Mouse (Mus musculus) limb, embryonic 15.5 days (tissue): Measurements from ENCODE around the gene Rapgef2. TPM values are rescaled to one million over a fixed set of nuclear protein-coding genes. Genes with fewer than 3 reads are reported as not detected.

Experiments used
- ATAC-seq: fragments of 200-750 bp; cut with Nextera tagmentation; 2 replicates; pipeline ENCODE4 v1.8.0; 2017; ENCODE audit warnings: low read depth, moderate TSS enrichment; ENCODE audit not compliant: insufficient number of reproducible peaks, low FRiP score, low TSS enrichment
- H3K27ac ChIP-seq: fragments of 300-500 bp; sonication (generic); 2 replicates; pipeline ENCODE4 v1.5.1; 2015; ENCODE audit warnings: moderate library complexity, mild to moderate bottlenecking, inconsistent platforms
- H3K27me3 ChIP-seq: fragments of 300-500 bp; sonication (generic); 2 replicates; pipeline ENCODE4 v1.6.1; 2015; ENCODE audit warnings: inconsistent platforms
- H3K36me3 ChIP-seq: fragments of 300-500 bp; sonication (generic); 2 replicates; pipeline ENCODE4 v1.6.1; 2015; ENCODE audit warnings: inconsistent platforms
- H3K4me1 ChIP-seq: fragments of 300-500 bp; sonication (generic); 2 replicates; pipeline ENCODE4 v1.6.1; 2015; ENCODE audit warnings: inconsistent platforms
- H3K4me2 ChIP-seq: fragments of 300-500 bp; sonication (generic); 2 replicates; pipeline ENCODE4 v1.6.1; 2015; ENCODE audit warnings: mild to moderate bottlenecking, inconsistent platforms
- H3K4me3 ChIP-seq: fragments of 300-500 bp; sonication (generic); 2 replicates; pipeline ENCODE4 v1.5.1; 2015; ENCODE audit warnings: mild to moderate bottlenecking, inconsistent platforms
- H3K9ac ChIP-seq: fragments of 300-500 bp; sonication (generic); 2 replicates; pipeline ENCODE4 v1.6.1; 2015; ENCODE audit warnings: inconsistent platforms
- H3K9me3 ChIP-seq: fragments of 300-500 bp; sonication (generic); 2 replicates; pipeline ENCODE4 v1.6.1; 2016; ENCODE audit warnings: inconsistent platforms
- WGBS: fragments of 180-500 bp; shearing (Covaris S2); methylation state at CpG from one replicate; pipeline ENCODE4 v1.1.7; 2015; 5-methylcytosine and 5-hydroxymethylcytosine counted together
- polyA plus RNA-seq: library from polyadenylated mRNA; unstranded; fragments of >200 nt; fragmentation: Nextera tagmentation; extraction: Ambion mirVana; gene quantifications from 2 replicates; pipeline ENCODE4 v1.2.1, GENCODE M21; 2015

The Rapgef2 gene
- polyA plus RNA-seq, 1 experiment from 2014 or later = 6.2 TPM

DNA sequence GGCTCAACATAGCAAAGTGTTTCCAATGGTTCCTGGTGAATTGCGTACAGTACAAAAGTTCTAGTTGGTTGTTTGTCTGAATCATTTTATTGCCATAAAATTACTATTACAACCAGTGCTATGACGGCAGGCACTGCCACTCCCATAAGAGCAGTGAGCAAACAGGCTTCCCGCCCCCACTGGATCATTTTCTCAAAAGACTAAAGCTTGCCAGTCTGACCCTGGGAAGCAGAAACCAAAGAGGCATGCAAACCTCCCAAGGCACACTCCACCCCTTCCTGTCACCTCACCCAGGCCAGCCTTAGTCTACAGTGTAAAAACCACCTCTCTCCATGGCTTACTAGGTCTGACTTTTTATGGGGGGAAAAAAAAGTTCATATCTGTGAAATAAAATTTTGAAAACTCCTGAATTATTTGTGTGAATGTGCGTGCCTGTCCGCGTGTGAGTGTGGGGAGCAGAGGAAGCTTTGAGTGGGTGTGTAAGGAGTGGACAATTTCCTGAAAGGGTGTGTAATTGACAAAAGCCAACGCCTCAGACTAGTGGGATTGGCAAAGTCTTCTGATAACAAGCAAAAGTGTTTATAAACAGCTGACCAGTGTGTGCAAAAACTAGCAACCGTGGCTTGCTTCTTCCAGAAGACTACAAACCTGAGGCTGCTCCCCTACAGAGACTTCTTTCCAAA lies 92.1 kb downstream of the Rapgef2 start:
- WGBS = 65% methylated on average over 8 of the region's 8 CpGs
- Histone ChIP-seq H3K9ac (no peak overlapping the region), H3K36me3 (0 out of 2 replicates have a peak, but pooled peaks cover 4% of the 10 kb centered on the region), H3K27ac (peak overlapping the region; percentile 61; the same call in 1 of the 2 replicates), H3K4me1 (peaks cover 18% of the 10 kb centered on the region), H3K9me3 (no peaks in the 10 kb centered on the region), H3K27me3 (no peaks in the 10 kb centered on the region), H3K4me3 (no peak overlapping the region), H3K4me2 (no peak overlapping the region)
- no peak for ATAC-seq

DNA sequence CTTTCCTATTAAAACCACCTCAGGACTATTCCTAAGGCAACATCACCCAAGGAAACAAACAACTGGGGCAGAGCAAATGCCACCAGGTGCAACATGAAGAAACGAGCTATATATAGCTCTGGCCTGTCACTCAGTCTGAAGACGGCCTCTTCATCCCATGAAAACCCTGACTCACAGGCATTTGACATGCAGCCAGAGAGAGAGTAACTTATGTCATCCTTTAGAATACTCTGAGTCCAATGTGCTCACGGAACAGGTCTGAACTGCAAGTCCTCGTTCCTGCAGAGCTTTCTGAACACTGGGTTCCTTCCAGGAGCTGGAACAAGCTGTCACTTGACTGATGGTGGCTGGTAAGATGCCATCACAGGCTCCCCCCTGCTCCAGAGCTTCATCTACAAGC lies 93.3 kb downstream of the Rapgef2 start:
- Histone ChIP-seq H3K9me3 (no peaks in the 10 kb centered on the region), H3K4me2 (no peak overlapping the region), H3K27ac (peak overlapping the region; percentile 30; the same call in 1 of the 2 replicates), H3K9ac (no peak overlapping the region), H3K36me3 (0 out of 2 replicates have a peak, but pooled peaks cover 4% of the 10 kb centered on the region), H3K4me3 (no peak overlapping the region), H3K4me1 (peaks cover 18% of the 10 kb centered on the region), H3K27me3 (no peaks in the 10 kb centered on the region)
- WGBS = 37% methylated on average over 4 of the region's 4 CpGs
- no peak for ATAC-seq

DNA sequence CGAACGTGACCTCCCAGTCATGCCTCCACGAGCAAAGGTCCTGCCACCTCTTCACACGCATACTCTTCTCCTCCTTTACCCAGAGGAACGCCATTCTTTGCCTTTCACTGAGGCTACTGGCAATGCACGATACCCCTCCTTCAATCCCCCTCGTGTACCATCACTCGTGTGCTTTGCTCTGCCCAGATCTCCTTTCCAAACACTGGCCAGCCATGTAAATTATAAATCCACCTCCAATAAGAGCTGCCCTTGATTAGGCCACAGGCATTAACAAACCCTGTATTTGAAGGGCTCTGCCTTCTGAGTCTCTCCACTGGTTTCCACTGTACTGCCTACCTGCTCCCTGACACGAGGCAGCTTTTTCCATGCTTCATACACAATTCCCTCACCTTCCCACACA lies 94.3 kb downstream of the Rapgef2 start:
- Histone ChIP-seq H3K4me3 (no peak overlapping the region), H3K27me3 (no peaks in the 10 kb centered on the region)
- WGBS = 86% methylated on average over 9 of the region's 9 CpGs

DNA sequence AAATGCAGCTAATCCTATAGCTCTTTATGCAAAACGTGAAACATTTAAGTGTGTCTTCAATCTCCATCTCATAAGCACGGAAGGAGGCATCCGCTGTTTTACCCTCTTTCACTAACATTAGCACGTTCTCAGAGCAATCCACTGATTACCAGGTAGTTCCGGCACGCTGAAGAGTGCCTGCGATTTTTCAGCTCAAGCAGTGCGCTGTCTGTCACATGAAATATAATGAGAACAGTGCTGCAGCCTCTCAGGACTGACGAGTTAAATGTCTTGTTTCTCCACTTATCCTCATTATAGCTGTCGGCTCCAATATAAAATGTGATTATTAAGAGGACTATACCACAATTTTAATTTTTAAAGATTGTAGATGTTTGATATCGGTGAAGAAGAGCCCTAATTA lies 94.8 kb downstream of the Rapgef2 start:
- Histone ChIP-seq H3K27ac (no peak overlapping the region), H3K27me3 (no peaks in the 10 kb centered on the region), H3K9ac (no peak overlapping the region), H3K4me1 (peaks cover 21% of the 10 kb centered on the region), H3K4me3 (no peak overlapping the region), H3K4me2 (no peak overlapping the region), H3K36me3 (0 out of 2 replicates have a peak, but pooled peaks cover 4% of the 10 kb centered on the region), H3K9me3 (no peaks in the 10 kb centered on the region)
- no peak for ATAC-seq
- WGBS = 88% methylated on average over 11 of the region's 11 CpGs

More for the DNA sequence above, 94.3 kb downstream of the Rapgef2 start:
- Histone ChIP-seq H3K27ac (peak overlapping the region; percentile 30; the same call in 1 of the 2 replicates), H3K9ac (no peak overlapping the region), H3K36me3 (0 out of 2 replicates have a peak, but pooled peaks cover 4% of the 10 kb centered on the region), H3K4me1 (peaks cover 18% of the 10 kb centered on the region), H3K9me3 (no peaks in the 10 kb centered on the region), H3K4me2 (no peak overlapping the region)
- no peak for ATAC-seq

DNA sequence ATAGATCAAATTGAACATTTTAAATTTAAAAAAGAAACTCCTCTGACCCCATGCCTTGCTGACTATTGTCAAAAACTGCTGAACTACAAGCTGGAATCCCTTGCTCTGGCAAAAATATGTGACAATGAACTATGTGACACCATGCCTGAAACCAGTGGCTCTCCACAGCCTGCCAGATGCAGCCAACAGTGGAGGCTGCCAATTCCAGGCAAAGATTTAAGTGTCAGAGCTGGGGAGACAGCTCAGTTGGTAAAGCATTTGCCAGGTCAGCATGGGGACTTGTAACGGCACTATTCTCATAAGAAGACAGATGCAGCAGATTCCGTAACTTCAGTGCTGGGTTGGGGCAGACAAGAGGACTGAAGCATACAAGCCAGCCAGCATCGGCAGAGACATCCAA lies 95.9 kb downstream of the Rapgef2 start:
- no peak overlapping the region for H3K27ac ChIP-seq
- H3K27me3 ChIP-seq = no peaks in the 10 kb centered on the region
- no peak overlapping the region for H3K4me2 ChIP-seq
- peaks cover 21% of the 10 kb centered on the region for H3K4me1 ChIP-seq
- no peaks in the 10 kb centered on the region for H3K9me3 ChIP-seq
- no peak overlapping the region for H3K4me3 ChIP-seq
- WGBS = 80% methylated on average over 3 of the region's 3 CpGs
- ATAC-seq = no peak
- 0 out of 2 replicates have a peak, but pooled peaks cover 3% of the 10 kb centered on the region for H3K36me3 ChIP-seq
- H3K9ac ChIP-seq = no peak overlapping the region

DNA sequence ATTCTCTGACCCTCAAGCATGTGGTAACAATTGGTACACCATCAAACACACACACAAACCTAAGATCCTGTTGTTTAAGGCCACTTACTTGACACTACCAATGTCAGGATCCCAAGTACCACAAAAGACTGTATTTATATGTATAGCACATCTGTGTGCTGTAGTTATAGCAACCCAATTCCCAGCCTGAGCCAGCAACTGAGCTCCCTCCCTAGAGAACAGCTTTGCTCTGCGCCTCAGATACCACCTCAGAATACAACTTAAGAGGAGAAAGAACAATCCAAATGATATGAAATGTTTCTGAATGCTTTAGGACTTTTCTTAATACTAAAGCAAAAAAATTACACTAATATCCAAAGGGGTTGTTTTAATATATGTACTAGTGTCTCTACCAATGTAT lies 98.4 kb downstream of the Rapgef2 start:
- H3K27me3 ChIP-seq = no peaks in the 10 kb centered on the region
- no peak overlapping the region for H3K4me2 ChIP-seq
- H3K27ac ChIP-seq = no peak overlapping the region
- peaks cover 7% of the 10 kb centered on the region; the same call in 1 of the 2 replicates for H3K4me1 ChIP-seq
- WGBS = 79% methylated on average over 1 of the region's 1 CpGs
- ATAC-seq = no peak
- H3K4me3 ChIP-seq = no peak overlapping the region
- no peaks in the 10 kb centered on the region for H3K36me3 ChIP-seq
- no peak overlapping the region for H3K9ac ChIP-seq
- no peaks in the 10 kb centered on the region for H3K9me3 ChIP-seq

DNA sequence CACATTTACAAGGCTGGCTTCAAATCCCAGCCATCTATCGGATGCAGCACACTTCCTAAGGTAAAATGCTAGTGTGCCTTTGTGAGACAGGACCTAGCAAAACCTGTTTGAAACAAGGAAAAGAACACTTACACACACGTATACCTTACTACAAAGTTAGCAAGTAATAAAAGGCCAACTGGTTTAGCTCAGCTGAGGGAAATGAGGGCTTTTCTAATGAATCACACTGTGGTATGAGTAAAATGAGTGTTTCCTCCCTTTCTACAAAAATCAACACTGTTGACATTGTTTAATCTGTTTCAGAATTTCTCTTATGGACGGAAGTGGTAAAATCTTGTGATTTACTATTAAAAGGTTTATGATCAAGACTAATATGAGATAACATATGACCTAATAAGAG lies 104.0 kb downstream of the Rapgef2 start:
- Histone ChIP-seq H3K4me1 (peaks cover 33% of the 10 kb centered on the region), H3K36me3 (no peaks in the 10 kb centered on the region), H3K9ac (no peak overlapping the region), H3K27ac (peak overlapping the region; percentile 72; the same call in 1 of the 2 replicates), H3K9me3 (no peaks in the 10 kb centered on the region), H3K27me3 (no peaks in the 10 kb centered on the region), H3K4me2 (no peak overlapping the region), H3K4me3 (no peak overlapping the region)
- WGBS = 45% methylated on average over 3 of the region's 3 CpGs
- no peak for ATAC-seq

DNA sequence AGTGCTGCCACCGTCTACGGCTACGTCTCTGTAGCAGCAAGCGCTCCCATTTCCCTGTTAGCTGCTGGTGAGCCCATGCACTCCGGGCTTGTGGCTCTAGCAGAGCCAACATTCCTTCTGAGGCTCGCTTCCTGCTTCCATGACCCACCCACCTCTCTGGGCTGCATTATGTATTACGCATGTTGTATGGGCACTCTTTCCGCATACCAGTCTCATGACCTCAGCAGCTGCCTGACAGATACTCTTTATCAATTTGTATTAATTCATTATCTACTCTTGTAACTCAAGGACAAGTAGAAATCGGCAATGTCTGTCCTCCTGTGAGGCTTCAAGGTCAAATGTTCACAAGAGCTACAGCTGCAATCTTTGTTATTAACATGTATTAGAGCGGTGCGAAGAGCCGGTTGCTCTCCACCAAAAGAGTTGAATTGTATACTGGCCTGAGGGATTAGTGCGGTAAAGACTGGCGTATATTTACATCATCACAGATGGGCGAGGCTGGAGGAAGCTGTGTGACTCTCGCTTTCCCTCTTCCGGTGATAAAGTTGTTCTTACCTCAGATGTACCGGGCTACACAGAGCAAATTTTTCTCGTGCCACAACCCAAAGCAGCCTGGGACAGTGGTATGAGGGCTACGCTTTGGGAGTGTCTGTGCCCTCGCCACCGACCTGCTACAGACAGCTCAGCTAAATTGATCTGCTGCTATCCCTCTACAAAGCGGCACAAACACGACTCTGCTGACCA lies 104.9 kb downstream of the Rapgef2 start:
- H3K9ac ChIP-seq = no peak overlapping the region
- WGBS = 46% methylated on average over 24 of the region's 24 CpGs
- H3K27ac ChIP-seq = peak overlapping the region; percentile 72
- H3K4me1 ChIP-seq = peaks cover 31% of the 10 kb centered on the region
- H3K36me3 ChIP-seq = no peaks in the 10 kb centered on the region
- no peaks in the 10 kb centered on the region for H3K9me3 ChIP-seq
- peak overlapping the region; percentile 5 for H3K4me3 ChIP-seq
- peak overlapping the region; percentile 17 for H3K4me2 ChIP-seq
- ATAC-seq = peak; percentile 57; the same call in 1 of the 2 replicates
- no peaks in the 10 kb centered on the region for H3K27me3 ChIP-seq

DNA sequence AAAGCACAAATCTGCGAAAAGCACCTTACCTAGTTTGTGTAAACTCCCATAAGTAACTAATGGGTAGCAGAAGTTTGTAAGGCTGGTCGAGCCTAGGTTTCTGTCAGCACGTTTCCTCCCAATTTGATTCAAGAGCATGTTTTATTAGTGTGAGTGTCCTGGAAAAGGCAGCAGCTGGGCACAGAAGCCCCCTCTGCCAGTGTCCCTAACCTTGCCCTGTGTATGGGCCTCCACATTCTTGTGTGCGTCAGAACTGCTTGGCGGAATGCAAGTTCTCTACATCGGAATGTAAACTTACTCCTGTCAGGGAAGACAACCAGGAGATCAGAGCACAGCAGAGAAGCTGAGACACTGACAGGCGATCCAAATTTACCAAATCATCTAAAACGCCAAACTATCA lies 106.2 kb downstream of the Rapgef2 start:
- Histone ChIP-seq H3K36me3 (no peaks in the 10 kb centered on the region), H3K9me3 (no peaks in the 10 kb centered on the region), H3K4me1 (peaks cover 31% of the 10 kb centered on the region), H3K9ac (no peak overlapping the region), H3K4me2 (no peak overlapping the region), H3K4me3 (no peak overlapping the region), H3K27me3 (no peaks in the 10 kb centered on the region), H3K27ac (no peak overlapping the region)
- no peak for ATAC-seq
- 33% methylated on average over 8 of the region's 8 CpGs for WGBS

DNA sequence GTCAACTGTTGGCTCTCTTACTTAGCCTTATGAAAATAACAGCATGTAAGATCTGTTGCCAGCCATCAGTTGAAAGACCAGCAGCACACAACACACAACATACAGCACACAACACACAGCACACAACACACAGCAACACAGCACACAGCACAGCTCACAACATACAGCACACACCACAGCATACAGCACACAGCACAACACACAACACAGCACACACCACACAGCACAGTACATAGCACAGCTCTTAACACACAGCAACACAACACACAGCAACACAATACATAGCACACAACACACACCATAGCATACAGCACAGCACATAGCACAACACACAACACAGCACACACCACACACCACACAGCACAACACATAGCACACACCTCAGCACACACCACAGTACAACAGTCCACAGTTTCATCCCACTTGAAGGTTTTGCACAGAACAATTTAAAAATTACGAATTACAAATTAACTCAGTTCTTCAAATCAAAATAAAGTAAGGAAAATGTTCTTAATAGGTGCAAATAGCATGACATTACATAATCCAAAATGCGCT lies 106.7 kb downstream of the Rapgef2 start:
- no peak for ATAC-seq
- Histone ChIP-seq H3K4me1 (peaks cover 31% of the 10 kb centered on the region), H3K9ac (no peak overlapping the region), H3K36me3 (no peaks in the 10 kb centered on the region), H3K27ac (no peak overlapping the region), H3K4me2 (no peak overlapping the region), H3K27me3 (no peaks in the 10 kb centered on the region), H3K4me3 (no peak overlapping the region), H3K9me3 (no peaks in the 10 kb centered on the region)
- 85% methylated on average over 2 of the region's 2 CpGs for WGBS

DNA sequence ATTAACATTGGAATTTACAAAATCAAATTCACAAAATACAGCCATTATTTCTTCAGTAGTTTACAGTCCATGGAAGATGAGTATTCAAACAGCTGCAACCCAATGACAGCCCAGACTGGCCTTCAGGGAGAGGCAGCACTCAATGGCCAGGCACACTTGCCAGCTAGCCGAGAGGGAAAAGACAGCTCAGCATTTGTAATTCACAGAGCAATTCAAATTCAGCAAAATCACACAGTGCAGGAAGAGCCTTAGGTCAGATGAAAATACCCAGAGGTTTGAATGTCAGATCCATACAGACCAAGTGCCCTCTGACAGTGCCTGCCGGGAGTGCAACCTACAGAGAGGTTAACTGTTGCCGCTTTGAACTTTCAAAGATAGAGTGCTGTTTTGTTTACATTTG lies 107.6 kb downstream of the Rapgef2 start:
- Histone ChIP-seq H3K27ac (no peak overlapping the region), H3K4me3 (no peak overlapping the region), H3K9me3 (no peaks in the 10 kb centered on the region), H3K9ac (no peak overlapping the region), H3K36me3 (no peaks in the 10 kb centered on the region), H3K27me3 (no peaks in the 10 kb centered on the region), H3K4me1 (peaks cover 31% of the 10 kb centered on the region), H3K4me2 (no peak overlapping the region)
- no peak for ATAC-seq
- WGBS = 67% methylated on average over 3 of the region's 3 CpGs

DNA sequence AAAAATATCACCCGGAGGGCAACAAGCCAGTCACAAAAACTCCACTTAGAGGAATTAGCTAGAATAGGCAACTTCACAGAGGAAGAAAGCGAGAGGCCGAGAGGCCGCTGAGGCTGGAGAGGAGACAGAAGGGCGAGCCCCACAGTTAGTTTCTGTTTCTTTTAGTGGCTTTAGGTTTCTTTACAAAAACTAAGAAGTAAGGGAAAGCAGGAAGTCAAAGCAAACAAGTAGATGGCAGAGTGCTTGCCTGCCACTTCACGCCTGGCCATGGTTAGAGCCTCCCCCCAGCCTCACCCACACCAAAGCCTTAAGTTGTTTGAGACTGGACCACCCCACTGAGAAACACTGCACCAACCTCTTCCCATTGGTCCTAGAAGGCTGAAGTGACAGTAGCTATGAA lies 108.2 kb downstream of the Rapgef2 start:
- H3K27me3 ChIP-seq = no peaks in the 10 kb centered on the region
- WGBS = 81% methylated on average over 6 of the region's 6 CpGs
- H3K36me3 ChIP-seq = peaks cover 2% of the 10 kb centered on the region; the same call in 1 of the 2 replicates
- H3K9ac ChIP-seq = no peak overlapping the region
- H3K4me2 ChIP-seq = no peak overlapping the region
- no peaks in the 10 kb centered on the region for H3K9me3 ChIP-seq
- peaks cover 31% of the 10 kb centered on the region for H3K4me1 ChIP-seq
- no peak overlapping the region for H3K4me3 ChIP-seq
- no peak overlapping the region for H3K27ac ChIP-seq
- ATAC-seq = no peak
